Mouse (Mus musculus): ENCODE measurements around the gene Plekha6. TPM values are rescaled to one million over a fixed set of nuclear protein-coding genes. Genes with fewer than 3 reads are reported as not detected.
A peak's percentile ranks its signal among the peaks of the same experiment; 100 is the strongest.

Gene Plekha6
- total RNA-seq, 2 experiments from 2014 or later = 78.2 to 91.1 TPM

DNA sequence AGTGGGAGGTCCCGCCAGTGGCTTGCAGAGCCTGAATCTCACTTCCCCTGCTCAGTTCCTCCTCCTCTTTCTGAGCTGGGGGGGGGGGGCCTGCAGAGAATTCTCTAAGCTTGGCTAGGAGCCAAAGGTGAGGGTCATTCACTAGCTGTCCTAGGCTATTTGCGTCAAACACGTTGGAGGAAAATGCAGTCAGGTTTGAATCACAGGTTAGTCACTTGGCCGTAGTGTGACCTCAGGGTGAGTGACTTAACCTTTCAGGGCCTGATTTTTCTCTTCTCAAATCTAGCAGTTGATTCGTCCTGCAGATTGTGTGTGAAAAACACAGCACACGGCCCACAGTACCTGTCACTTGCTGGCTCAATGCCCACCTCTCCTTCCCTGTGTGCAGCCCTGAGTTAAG is 106.3 kb downstream of the Plekha6 start:
- DNase-seq (ENCODE audit: low spot score in 2 of 2) = no peak

DNA sequence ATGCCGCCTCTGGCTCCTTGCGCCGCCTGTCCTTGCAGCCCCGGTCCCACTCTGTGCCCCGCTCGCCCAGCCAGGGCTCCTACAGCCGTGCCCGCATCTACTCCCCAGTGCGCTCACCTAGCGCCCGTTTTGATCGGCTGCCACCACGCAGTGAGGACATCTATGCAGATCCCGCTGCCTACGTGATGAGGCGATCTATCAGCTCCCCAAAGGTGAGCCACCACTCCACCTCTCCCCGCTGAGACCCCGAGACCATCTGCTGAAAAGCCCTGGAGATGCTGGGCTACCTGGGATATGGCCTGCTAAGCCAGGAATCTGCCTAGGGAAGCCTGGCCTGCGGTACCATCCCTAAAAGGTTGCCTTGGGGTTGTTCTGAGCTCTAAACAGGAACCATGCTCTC is 110.2 kb downstream of the Plekha6 start:
- DNase-seq (ENCODE audit: low spot score in 2 of 2) = no peak

DNA sequence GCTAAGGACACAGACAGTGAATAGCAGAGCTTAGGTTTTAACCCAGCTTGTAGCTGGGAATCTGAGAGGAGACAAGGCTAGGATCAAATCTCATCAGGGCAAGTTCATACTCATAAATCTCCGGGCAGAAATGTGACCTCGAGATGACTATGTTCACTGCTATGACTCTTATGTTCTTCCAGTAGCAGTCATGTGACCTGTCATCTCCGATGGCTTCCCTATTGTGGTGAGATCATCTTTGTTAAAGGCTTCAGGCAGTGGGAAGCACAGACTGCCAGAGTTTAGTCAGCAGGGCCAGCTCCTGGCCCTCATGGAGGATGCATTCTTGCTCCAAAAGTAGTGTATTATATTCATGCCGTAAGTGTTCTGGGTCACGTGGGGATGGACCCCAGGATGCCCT is 113.0 kb downstream of the Plekha6 start:
- no peak for DNase-seq (ENCODE audit: low spot score in 2 of 2)

DNA sequence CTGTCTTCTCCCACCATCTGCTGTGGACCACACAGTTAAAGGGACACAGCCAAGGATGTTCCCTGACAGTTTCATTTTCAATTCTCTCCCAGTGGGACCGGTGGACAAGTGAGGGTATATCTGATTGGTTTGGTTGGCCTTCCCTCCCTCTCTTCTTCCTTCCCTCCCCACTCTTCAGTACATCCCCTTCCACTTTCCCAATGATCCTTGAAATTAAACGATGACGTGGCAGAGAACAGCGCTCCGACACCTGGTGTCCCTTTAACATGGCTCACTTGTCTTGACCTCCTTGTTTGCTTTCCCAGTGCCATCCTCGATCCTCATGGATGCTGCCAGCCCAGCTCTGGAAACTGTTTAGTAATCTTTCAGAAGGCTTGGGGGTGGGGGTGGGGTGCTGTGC is 114.5 kb downstream of the Plekha6 start:
- DNase-seq (ENCODE audit: low spot score in 2 of 2) = no peak

DNA sequence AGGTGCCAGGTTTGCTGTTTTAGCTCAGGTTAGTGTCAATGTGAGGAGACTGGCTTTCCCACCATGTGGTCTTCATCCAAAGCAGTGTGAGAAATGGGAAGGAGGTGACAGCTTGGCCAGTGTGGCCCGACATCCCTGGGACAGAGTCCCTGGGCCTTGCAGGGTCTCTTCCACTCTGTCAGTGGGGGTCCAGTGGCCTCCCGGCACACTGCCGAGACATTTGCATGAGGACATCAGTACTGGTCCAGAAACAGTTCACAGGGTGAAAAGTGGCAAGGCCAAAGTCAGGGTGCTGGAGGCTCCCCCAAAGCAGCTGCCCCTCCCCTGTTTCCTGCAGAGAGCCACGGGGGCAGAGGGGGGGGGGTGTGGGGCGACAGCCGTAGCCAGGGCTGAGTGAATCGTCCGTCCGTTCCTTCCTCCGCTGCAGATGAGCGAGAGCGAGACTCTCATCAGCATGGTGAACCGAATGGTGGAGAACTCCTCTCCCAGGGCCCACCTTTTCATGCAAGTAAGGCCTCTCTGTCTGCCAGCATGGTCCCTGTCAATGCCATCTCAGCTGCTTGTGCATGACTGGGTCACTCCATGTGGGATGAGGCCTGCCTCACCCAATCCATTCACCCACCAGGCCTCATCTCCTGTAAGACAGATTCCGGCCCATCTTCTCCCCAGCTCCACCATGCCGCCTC is 115.1 kb downstream of the Plekha6 start:
- no peak for DNase-seq (ENCODE audit: low spot score in 2 of 2)

DNA sequence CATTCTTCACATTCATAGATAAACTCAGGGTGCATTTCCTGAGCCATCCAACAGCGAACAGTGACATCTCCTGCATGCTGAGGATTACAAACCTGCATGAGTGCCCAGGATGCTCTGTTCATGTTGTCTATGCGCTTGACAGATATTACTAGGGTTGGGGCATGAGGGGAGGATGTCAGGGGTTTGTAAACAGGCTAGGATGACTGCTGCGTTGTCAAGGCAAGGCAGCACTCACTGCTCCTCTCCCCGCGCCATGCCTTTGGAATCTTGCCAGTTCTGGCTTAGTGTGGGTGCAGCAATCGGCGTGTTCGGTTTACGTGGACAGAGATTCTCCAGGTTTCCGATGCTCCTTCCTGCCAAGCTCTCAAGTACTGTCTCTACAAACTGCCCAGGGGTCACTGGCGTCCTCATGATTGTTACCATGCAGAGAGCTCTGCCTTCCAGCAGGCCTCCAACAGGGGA is 115.7 kb downstream of the Plekha6 start:
- peak; percentile 61 to 63 for DNase-seq (ENCODE audit: low spot score in 2 of 2)

DNA sequence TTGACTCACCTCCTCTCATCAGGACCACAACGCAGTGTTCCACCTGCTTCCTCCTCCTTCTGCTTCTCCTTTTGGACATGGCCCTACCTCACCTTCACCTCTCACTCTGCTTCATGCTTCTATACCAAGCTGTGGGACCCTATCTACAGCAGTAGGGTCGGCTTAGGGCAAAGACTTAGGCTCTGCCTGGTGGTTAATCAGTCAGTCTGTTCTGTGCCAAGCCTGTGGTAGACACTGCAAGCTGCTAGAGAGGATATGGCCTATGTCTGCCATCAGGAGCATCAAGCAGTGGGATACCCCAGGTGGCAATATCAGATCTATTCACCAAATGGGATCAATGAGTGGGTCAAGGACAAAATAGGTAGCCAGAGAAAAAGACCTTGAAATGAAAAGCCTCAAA is 116.5 kb downstream of the Plekha6 start:
- DNase-seq (ENCODE audit: low spot score in 2 of 2) = no peak

DNA sequence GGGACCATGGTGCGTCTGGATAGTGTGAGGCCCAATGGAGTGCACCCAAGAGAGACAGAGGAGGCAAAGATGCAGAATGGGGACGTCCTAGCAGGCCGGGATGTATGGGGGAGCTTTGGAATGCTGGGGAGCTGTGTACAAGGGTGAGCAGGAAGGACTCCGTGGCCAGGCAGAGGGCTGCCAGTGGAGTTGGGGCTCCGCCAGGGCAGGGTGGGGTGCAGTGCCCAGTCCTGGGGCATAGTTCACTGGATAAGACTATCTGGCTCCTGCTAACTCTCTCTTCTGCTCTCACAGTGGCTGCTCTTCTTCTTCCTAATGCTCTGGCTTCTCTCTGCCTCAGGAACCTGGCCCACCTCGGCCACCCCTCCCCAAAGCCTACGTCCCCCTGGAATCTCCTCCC is 121.9 kb downstream of the Plekha6 start:
- no peak for DNase-seq (ENCODE audit: low spot score in 2 of 2)

DNA sequence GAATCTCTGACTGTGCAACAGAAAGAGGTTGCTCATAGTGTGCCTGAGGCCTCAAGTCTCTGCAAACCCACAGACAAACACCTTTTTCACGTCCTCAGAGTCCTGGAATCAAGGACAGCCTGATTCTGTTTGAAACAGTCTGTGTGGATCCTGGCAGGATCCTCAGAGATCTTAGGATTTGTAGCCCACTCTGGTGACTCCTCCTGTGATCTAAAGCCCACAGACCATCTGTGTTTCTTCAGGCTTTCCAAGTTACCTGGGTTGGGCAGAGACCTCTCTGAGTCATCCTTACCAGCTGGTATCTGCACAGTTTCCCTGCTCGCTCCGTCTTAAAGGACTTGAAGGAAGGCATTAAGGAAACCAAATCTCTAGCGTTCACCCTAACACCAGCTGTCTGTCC is 123.0 kb downstream of the Plekha6 start:
- peak; percentile 58 to 66 for DNase-seq (ENCODE audit: low spot score in 2 of 2)

DNA sequence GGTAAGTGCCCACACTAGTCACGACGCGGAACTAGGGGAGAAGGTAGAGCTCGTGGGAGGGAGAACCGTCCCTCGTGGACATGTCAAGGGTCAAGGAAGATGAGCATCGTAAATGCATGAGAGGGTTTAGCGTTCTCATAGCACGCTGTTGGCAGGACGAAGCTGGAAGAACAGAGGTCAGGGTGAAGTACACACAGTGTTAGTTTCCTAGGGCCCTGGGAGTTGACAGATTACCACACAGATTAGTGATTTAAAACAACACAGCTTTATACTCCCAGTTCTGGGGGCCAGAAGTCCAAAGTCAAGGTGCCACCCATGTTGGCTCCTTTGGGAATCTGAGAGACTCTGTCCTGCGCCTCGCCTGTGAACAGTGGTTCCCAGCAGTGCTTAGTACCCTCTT is 123.9 kb downstream of the Plekha6 start:
- DNase-seq (ENCODE audit: low spot score in 2 of 2) = no peak

DNA sequence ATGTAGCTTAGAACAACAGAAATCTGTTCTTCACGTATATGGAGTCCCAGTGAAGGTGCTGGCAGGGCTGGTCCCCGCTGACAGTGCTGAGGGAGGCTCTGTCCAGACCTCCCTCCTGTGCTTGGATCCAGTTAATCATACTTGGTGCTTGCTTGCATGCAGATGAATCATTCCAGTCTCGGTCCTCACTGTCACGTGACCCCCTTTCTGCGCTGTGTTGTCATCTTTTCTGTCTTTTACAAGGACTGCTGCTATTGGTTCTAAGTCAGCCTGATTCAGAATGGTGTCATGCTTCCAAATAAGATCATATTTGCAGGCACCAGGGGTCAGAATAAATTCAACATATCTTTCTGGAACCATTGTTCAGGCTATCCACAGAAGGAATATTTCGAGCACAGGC is 127.9 kb downstream of the Plekha6 start:
- DNase-seq (ENCODE audit: low spot score in 2 of 2) = no peak

DNA sequence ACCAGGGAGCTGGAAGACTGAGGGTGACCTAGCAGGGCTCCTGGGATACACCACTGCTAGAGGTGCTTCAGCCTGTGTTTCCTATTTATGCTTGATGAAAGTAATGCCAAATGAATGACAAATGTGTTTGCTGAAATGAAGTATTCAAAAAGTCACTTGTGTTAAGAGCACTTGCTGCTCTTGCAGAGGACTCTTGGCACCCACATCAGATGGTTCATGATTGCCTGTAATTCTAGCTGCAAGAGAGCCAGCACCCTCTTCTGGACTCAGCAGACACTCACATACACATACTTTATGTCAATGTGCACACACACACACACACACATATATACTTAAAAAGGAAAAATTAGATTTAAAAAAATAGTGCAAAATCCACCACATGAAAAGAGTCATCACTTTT is 128.6 kb downstream of the Plekha6 start:
- no peak for DNase-seq (ENCODE audit: low spot score in 2 of 2)

DNA sequence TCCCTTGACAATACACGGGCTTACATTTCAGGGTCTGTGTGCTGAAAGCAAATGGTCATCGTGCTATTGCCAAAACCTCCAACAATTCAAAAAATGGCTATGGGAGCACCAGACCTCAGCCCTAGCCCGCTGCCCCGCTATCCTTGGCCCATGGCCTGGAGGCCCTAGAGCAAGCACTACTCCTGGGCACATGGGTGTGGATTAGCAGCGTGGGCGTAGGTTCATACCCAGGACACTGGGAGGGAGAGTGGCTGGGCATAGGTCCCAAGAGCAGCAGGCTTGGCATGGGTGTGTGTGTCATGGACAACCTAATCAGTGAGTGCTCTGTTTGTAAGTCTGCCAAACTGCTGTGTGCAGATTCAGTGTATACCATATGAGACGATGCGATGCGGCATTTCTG is 132.4 kb downstream of the Plekha6 start:
- no peak for DNase-seq (ENCODE audit: low spot score in 2 of 2)

DNA sequence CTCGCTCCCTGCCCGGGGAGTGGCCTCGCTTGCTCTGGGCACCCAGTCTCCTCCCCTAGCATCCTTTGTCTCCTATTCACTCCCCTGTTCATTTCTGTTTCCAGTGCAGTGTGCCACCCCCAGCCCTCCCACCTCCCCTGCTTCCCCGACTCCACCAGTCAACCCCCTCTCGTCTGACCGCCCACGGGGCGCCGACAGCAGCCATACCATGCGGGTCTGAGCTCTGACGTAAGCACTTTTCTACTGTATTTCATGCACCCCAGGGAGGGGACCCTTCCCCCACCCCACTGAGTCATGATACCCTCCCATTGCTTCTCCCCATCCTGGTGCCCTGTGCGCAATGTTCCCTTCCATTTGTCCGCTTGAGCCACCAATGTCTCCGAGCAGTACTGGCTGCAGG is 134.8 kb downstream of the Plekha6 start:
- DNase-seq (ENCODE audit: low spot score in 2 of 2) = peak; percentile 27 to 67

DNA sequence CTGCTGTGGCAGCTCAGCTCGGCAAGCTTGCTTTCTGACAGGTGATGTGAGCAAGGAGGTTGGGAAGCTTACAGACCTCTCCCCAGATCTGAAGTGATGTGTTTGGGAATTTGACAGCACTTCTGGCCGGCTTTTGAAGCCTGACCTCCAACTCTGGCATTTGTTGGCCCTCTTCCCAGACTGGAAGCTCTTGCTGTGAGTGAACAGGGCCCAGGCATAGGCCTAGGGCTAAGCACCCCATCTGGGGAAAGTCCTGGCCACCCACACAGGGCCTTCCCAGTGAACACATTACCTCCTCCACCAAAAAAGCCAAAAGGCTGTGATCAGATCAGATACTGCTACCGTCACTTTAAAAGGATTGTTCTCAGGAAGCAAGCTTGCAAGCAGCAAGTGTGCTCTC is 138.5 kb downstream of the Plekha6 start:
- no peak for DNase-seq (ENCODE audit: low spot score in 2 of 2)

DNA sequence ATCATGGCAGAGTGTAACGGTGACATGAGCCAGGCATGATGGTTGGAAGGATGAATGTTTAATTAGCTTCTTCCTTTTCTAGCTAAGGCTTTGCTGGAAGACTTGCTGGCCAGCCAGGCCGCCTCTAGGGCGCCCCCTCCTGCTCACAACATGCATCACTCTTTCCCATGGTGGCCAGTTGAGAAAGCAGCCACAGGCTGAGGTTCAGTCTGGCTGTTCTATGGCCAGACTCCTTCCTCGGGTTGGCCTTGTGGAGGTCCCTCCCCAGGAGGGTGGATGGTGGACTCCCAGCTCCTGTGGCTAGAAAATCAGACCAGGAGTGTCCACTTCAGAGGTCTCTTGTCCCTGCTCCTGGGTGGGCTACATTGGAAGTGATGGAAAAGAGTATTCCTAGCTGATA is 142.8 kb downstream of the Plekha6 start:
- peak; percentile 81 to 85 for DNase-seq (ENCODE audit: low spot score in 2 of 2)

DNA sequence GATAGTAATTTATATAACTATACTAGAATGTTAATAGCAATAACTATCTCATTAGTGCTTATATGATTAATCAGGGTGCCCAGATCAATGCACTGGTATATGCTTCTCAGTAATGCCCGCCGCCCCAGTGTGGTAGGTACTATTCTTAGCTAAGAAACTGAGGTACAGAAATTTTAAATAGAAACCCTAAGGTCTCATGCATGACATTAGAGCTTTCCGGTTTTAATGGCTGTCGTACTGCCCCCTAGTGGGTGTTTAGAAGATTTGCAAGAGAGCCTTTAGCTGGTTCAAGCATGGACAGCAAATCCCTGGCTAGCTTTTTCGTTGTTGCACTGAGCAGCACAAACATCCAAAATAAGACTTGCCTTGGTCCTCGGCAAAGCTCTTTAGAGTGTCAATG is 143.3 kb downstream of the Plekha6 start:
- DNase-seq (ENCODE audit: low spot score in 2 of 2) = peak in 1 of 2 experiments; percentile 37

DNA sequence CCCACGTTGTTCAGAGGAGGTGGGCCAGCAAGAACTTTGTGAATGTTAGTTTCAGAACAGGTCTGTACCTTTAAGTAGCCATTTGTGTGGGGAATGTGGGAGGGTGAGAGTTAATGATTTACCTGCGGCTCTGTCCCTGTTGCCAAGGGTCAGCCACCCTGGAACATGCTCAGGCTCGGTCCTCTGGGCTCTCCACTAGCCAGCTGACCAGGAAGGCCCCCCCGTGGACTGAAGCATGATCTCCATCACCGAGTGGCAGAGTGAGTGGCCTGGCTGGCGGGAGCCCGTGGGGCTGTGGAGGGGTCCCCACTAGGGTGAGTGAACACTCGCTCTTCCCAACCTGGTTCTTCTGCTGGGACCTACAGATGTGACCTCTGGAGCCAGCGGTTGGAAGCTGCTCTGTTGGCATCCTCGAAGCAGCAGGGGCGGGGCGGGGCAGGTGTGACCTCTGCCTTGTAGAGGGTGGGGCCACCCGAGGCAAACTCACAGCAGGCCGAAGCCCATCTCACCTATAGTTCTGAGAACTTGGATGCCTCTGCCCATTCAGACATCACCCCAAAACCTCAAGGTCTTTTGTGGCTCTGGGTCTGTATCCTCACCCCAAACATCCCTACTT is 145.8 kb downstream of the Plekha6 start, which contains the start of gene Golt1a:
Gene Golt1a (plus strand): TSS at position 149 of the 616 bp plus-strand sequence.
- DNase-seq (ENCODE audit: low spot score in 2 of 2) = no peak

DNA sequence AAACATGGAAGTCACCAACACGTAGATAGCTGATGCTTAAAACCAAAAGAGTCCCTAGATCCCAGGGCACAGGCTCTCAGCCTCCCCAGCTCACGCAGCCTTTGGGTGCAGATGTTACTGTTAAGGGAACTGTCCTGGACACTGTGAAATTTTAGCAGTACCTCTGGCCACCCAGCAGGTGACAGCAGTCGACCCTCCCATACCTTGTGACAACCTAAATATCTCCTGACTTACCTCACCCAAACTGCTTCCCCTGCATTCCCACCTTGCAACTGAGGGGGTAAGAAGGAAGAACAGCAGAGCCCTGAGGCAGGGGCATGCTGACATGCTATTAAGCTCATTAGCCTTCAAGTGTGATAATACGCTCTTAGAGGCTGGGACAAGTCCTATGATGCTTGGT is 147.2 kb downstream of the Plekha6 start:
- no peak for DNase-seq (ENCODE audit: low spot score in 2 of 2)

DNA sequence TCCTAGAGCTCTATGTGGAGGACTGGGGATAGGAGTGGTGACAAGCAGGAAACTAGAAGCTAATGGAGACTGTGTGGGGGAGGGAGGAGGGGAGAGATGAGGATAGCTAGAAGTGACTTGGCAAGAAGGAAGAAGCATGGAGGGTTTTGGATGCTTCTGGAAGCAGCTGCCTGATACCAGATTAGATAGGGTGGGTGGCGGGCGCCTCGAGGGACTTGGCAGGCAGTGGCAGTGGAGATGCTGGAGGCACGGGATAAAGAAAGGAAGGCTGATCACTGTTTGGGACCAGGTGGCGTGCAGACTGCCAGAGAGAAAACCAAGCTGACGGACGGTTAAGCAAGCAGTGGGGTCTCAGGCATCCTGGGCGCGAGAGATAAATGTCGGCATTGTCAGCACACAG is 147.9 kb downstream of the Plekha6 start:
- DNase-seq (ENCODE audit: low spot score in 2 of 2) = peak; percentile 69 to 82

DNA sequence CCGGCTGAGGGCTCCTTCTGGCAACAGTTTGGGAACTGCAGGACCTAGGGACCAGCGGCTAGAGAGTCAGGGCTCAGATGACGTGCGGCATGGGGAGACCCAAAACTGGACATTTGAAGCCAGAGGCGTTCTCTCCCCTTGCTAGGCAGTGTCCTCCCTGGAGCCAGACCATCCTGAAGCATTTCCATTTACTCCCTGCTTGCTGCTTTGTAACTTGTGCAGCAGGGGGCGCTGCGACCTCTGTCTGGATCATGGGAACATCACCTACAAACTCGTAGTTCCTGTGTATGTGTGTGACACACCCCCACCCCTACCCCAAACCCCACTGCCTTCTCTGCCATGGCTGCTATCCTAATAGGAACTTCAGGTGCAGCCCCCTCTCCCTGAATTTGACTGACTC is 150.4 kb downstream of the Plekha6 start:
- DNase-seq (ENCODE audit: low spot score in 2 of 2) = peak; percentile 70 to 75

DNA sequence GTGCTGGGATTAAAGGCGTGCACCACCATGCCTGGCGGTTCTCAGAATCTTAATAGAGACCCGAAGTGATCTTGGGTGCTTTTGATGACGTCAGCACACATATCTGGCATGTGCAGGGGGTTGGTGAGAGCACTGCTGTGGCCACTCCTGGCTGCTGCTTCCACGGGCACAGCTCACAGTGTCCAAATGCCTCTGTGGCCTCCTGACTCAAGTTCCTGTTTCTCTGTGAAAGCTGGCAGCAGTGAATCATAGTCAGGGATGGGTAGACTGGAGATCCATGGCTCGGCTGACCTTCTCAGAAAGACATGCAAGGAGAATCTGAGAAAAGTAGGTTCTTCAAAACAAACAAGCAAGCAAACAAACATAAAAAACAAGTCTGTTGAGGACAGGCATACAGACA is 151.8 kb downstream of the Plekha6 start:
- no peak for DNase-seq (ENCODE audit: low spot score in 2 of 2)

DNA sequence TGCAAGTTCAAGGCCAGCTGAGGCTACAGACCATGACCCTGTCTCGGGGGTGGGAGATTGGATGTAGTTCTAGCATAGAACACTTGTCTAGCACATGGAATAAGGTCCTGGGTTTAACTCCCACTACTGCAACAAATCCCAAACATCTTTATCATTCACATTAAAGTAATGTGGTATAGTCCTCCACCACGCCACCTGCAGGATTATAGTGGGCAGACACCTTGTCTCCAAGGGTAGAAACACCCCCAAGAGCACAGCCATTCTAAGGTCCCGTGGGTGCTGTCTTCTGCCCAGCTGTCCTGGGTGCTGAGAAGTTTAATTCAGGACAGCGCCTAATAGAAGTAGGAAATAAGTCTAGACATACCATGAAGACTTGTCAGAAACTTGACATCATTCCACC is 152.6 kb downstream of the Plekha6 start:
- DNase-seq (ENCODE audit: low spot score in 2 of 2) = no peak
